Mouse (Mus musculus): ENCODE measurements around the gene Dnajc8. TPM values are rescaled to one million over a fixed set of nuclear protein-coding genes. Genes with fewer than 3 reads are reported as not detected.

Dnajc8 gene
- polyA plus RNA-seq, 1 experiment from 2014 or later = 245 TPM

GRCm38 (mm10) chr4:132569115-132569514 is 33.8 kb downstream of the Dnajc8 start:
- H3K9me3 ChIP-seq (ENCODE audit: control insufficient read depth, low read length) = no peaks in the 10 kb centered on the region
- no peaks in the 10 kb centered on the region for H3K36me3 ChIP-seq (ENCODE audit: control insufficient read depth, insufficient read depth, low read length)
- H3K27ac ChIP-seq (ENCODE audit: low read depth, low read length) = no peak overlapping the region
- no peak overlapping the region for H3K4me2 ChIP-seq
- H3K4me1 ChIP-seq (replicated peaks; ENCODE audit: control insufficient read depth, insufficient read depth, low read length) = peaks cover under 1% of the 10 kb centered on the region; the same call in 1 of the 2 replicates
- ATAC-seq (replicated peaks; ENCODE audit: low FRiP score) (no peak), DNase-seq (ENCODE audit: low spot score) (no peak)
- 91% methylated on average over 5 of the region's 5 CpGs for WGBS
- no peak overlapping the region for H3K9ac ChIP-seq (ENCODE audit: low read depth, low read length)
- H3K4me3 ChIP-seq (ENCODE audit: low read depth, low read length) = no peak overlapping the region
- no peaks in the 10 kb centered on the region for H3K27me3 ChIP-seq (replicated peaks; ENCODE audit: control insufficient read depth, insufficient read depth, low read length)

GRCm38 (mm10) chr4:132571190-132571589 is 35.8 kb downstream of the Dnajc8 start:
- no peak for DNase-seq (ENCODE audit: low spot score)
- 82% methylated on average over 9 of the region's 9 CpGs for WGBS
- H3K9me3 ChIP-seq (ENCODE audit: control insufficient read depth, low read length) = no peaks in the 10 kb centered on the region

GRCm38 (mm10) chr4:132573327-132573726 is 38.0 kb downstream of the Dnajc8 start:
- Histone ChIP-seq H3K4me3 (ENCODE audit: low read depth, low read length) (no peak overlapping the region), H3K4me1 (replicated peaks; ENCODE audit: control insufficient read depth, insufficient read depth, low read length) (no peaks in the 10 kb centered on the region), H3K9ac (ENCODE audit: low read depth, low read length) (no peak overlapping the region), H3K36me3 (ENCODE audit: control insufficient read depth, insufficient read depth, low read length) (no peaks in the 10 kb centered on the region), H3K27me3 (replicated peaks; ENCODE audit: control insufficient read depth, insufficient read depth, low read length) (no peaks in the 10 kb centered on the region), H3K4me2 (no peak overlapping the region), H3K9me3 (ENCODE audit: control insufficient read depth, low read length) (no peaks in the 10 kb centered on the region), H3K27ac (ENCODE audit: low read depth, low read length) (no peak overlapping the region)
- ATAC-seq (replicated peaks; ENCODE audit: low FRiP score) (no peak), DNase-seq (ENCODE audit: low spot score) (no peak)
- 49% methylated on average over 11 of the region's 11 CpGs for WGBS

More at GRCm38 (mm10) chr4:132571190-132571589, 35.8 kb downstream of the Dnajc8 start:
- Histone ChIP-seq H3K9ac (ENCODE audit: low read depth, low read length) (no peak overlapping the region), H3K36me3 (ENCODE audit: control insufficient read depth, insufficient read depth, low read length) (no peaks in the 10 kb centered on the region), H3K4me1 (replicated peaks; ENCODE audit: control insufficient read depth, insufficient read depth, low read length) (no peaks in the 10 kb centered on the region), H3K4me2 (no peak overlapping the region), H3K4me3 (ENCODE audit: low read depth, low read length) (no peak overlapping the region), H3K27ac (ENCODE audit: low read depth, low read length) (no peak overlapping the region), H3K27me3 (replicated peaks; ENCODE audit: control insufficient read depth, insufficient read depth, low read length) (no peaks in the 10 kb centered on the region)
- no peak for ATAC-seq (replicated peaks; ENCODE audit: low FRiP score)

- H3K4me3 ChIP-seq (ENCODE audit: low read depth, low read length) = no peak overlapping the region
These were observed 39.5 kb downstream of the Dnajc8 start for GRCm38 (mm10) chr4:132574809-132575347.

GRCm38 (mm10) chr4:132583781-132584180 is 48.4 kb downstream of the Dnajc8 start:
- no peak overlapping the region for H3K4me3 ChIP-seq (ENCODE audit: low read depth, low read length)
- H3K4me1 ChIP-seq (replicated peaks; ENCODE audit: control insufficient read depth, insufficient read depth, low read length) = no peaks in the 10 kb centered on the region
- 62% methylated on average over 3 of the region's 3 CpGs for WGBS
- no peaks in the 10 kb centered on the region for H3K36me3 ChIP-seq (ENCODE audit: control insufficient read depth, insufficient read depth, low read length)
- DNase-seq (ENCODE audit: low spot score) (no peak), ATAC-seq (replicated peaks; ENCODE audit: low FRiP score) (no peak)
- H3K9ac ChIP-seq (ENCODE audit: low read depth, low read length) = no peak overlapping the region
- no peak overlapping the region for H3K4me2 ChIP-seq
- no peak overlapping the region for H3K27ac ChIP-seq (ENCODE audit: low read depth, low read length)
- H3K9me3 ChIP-seq (ENCODE audit: control insufficient read depth, low read length) = no peaks in the 10 kb centered on the region
- no peaks in the 10 kb centered on the region for H3K27me3 ChIP-seq (replicated peaks; ENCODE audit: control insufficient read depth, insufficient read depth, low read length)

More at GRCm38 (mm10) chr4:132574809-132575347, 39.5 kb downstream of the Dnajc8 start:
- ATAC-seq (replicated peaks; ENCODE audit: low FRiP score) (no peak), DNase-seq (ENCODE audit: low spot score) (no peak)
- H3K36me3 ChIP-seq (ENCODE audit: control insufficient read depth, insufficient read depth, low read length) = no peaks in the 10 kb centered on the region
- H3K4me2 ChIP-seq = no peak overlapping the region
- H3K4me1 ChIP-seq (replicated peaks; ENCODE audit: control insufficient read depth, insufficient read depth, low read length) = no peaks in the 10 kb centered on the region
- no peaks in the 10 kb centered on the region for H3K27me3 ChIP-seq (replicated peaks; ENCODE audit: control insufficient read depth, insufficient read depth, low read length)
- H3K9me3 ChIP-seq (ENCODE audit: control insufficient read depth, low read length) = no peaks in the 10 kb centered on the region
- H3K27ac ChIP-seq (ENCODE audit: low read depth, low read length) = no peak overlapping the region
- no peak overlapping the region for H3K9ac ChIP-seq (ENCODE audit: low read depth, low read length)
- 82% methylated on average over 1 of the region's 1 CpGs for WGBS

GRCm38 (mm10) chr4:132584975-132585374 is 49.6 kb downstream of the Dnajc8 start:
- ATAC-seq (replicated peaks; ENCODE audit: low FRiP score) (no peak), DNase-seq (ENCODE audit: low spot score) (no peak)
- Histone ChIP-seq H3K4me3 (ENCODE audit: low read depth, low read length) (no peak overlapping the region), H3K9me3 (ENCODE audit: control insufficient read depth, low read length) (no peaks in the 10 kb centered on the region), H3K4me2 (no peak overlapping the region), H3K36me3 (ENCODE audit: control insufficient read depth, insufficient read depth, low read length) (no peaks in the 10 kb centered on the region), H3K9ac (ENCODE audit: low read depth, low read length) (no peak overlapping the region), H3K27ac (ENCODE audit: low read depth, low read length) (no peak overlapping the region), H3K27me3 (replicated peaks; ENCODE audit: control insufficient read depth, insufficient read depth, low read length) (no peaks in the 10 kb centered on the region), H3K4me1 (replicated peaks; ENCODE audit: control insufficient read depth, insufficient read depth, low read length) (no peaks in the 10 kb centered on the region)
- WGBS = 80% methylated on average over 2 of the region's 2 CpGs

- H3K4me1 ChIP-seq (replicated peaks; ENCODE audit: control insufficient read depth, insufficient read depth, low read length) = no peaks in the 10 kb centered on the region
- ATAC-seq (replicated peaks; ENCODE audit: low FRiP score) = no peak
- no peak overlapping the region for H3K4me3 ChIP-seq (ENCODE audit: low read depth, low read length)
- no peaks in the 10 kb centered on the region for H3K36me3 ChIP-seq (ENCODE audit: control insufficient read depth, insufficient read depth, low read length)
- no peaks in the 10 kb centered on the region for H3K27me3 ChIP-seq (replicated peaks; ENCODE audit: control insufficient read depth, insufficient read depth, low read length)
- no peak for DNase-seq (ENCODE audit: low spot score)
- H3K27ac ChIP-seq (ENCODE audit: low read depth, low read length) = no peak overlapping the region
- WGBS = 85% methylated on average over 4 of the region's 4 CpGs
- no peaks in the 10 kb centered on the region for H3K9me3 ChIP-seq (ENCODE audit: control insufficient read depth, low read length)
- no peak overlapping the region for H3K4me2 ChIP-seq
- H3K9ac ChIP-seq (ENCODE audit: low read depth, low read length) = no peak overlapping the region
These were observed 50.9 kb downstream of the Dnajc8 start for GRCm38 (mm10) chr4:132586282-132586681.

- DNase-seq (ENCODE audit: low spot score) (no peak), ATAC-seq (replicated peaks; ENCODE audit: low FRiP score) (no peak)
- WGBS = 66% methylated on average over 3 of the region's 3 CpGs
These were observed 53.2 kb downstream of the Dnajc8 start for GRCm38 (mm10) chr4:132588512-132588911.

GRCm38 (mm10) chr4:132590642-132591041 is 55.3 kb downstream of the Dnajc8 start:
- H3K27ac ChIP-seq (ENCODE audit: low read depth, low read length) = no peak overlapping the region
- H3K4me3 ChIP-seq (ENCODE audit: low read depth, low read length) = no peak overlapping the region
- no peak overlapping the region for H3K9ac ChIP-seq (ENCODE audit: low read depth, low read length)
- DNase-seq (ENCODE audit: low spot score) = no peak
- no peaks in the 10 kb centered on the region for H3K36me3 ChIP-seq (ENCODE audit: control insufficient read depth, insufficient read depth, low read length)
- H3K27me3 ChIP-seq (replicated peaks; ENCODE audit: control insufficient read depth, insufficient read depth, low read length) = no peaks in the 10 kb centered on the region
- ATAC-seq (replicated peaks; ENCODE audit: low FRiP score) = no peak
- WGBS = 73% methylated on average over 10 of the region's 10 CpGs
- no peak overlapping the region for H3K4me2 ChIP-seq
- peaks cover 3% of the 10 kb centered on the region; the same call in 1 of the 2 replicates for H3K4me1 ChIP-seq (replicated peaks; ENCODE audit: control insufficient read depth, insufficient read depth, low read length)
- H3K9me3 ChIP-seq (ENCODE audit: control insufficient read depth, low read length) = no peaks in the 10 kb centered on the region

More at GRCm38 (mm10) chr4:132588512-132588911, 53.2 kb downstream of the Dnajc8 start:
- Histone ChIP-seq H3K9ac (ENCODE audit: low read depth, low read length) (no peak overlapping the region), H3K4me2 (no peak overlapping the region), H3K27me3 (replicated peaks; ENCODE audit: control insufficient read depth, insufficient read depth, low read length) (no peaks in the 10 kb centered on the region), H3K4me3 (ENCODE audit: low read depth, low read length) (no peak overlapping the region), H3K4me1 (replicated peaks; ENCODE audit: control insufficient read depth, insufficient read depth, low read length) (no peaks in the 10 kb centered on the region), H3K36me3 (ENCODE audit: control insufficient read depth, insufficient read depth, low read length) (no peaks in the 10 kb centered on the region), H3K27ac (ENCODE audit: low read depth, low read length) (no peak overlapping the region), H3K9me3 (ENCODE audit: control insufficient read depth, low read length) (no peaks in the 10 kb centered on the region)
